ENCODE assay signal across 23 mouse cellular contexts in genomic region chr7:115408915-115409314, GRCm38 (mm10).
DNase-seq lines count a peak whose midpoint lies in the region; ATAC-seq lines count a peak whose summit lies in the region.
"Had no signal": no experiment of that assay in that cellular context is flagged by ENCODE, and none has a peak within 500 bp of the region (broad histone marks: within the 10 kb centered on the region; RNA-seq: fewer than 3 reads in every experiment).

No protein-coding gene starts in this region.

- H3K27ac ChIP-seq in heart, embryonic 15.5 days, result peak overlapping the region; percentile 51
- H3K27ac ChIP-seq in forebrain, embryonic 12.5 days, result no peak overlapping the region
- H3K27ac ChIP-seq: embryonic facial prominence, embryonic 15.5 days; hindbrain, embryonic 14.5 days; left cerebral cortex, adult 2 months had no signal

- H3K4me1 ChIP-seq in heart, embryonic 15.5 days (replicated peaks), result peaks cover 16% of the 10 kb centered on the region
- H3K4me1 ChIP-seq in forebrain, embryonic 12.5 days, result peaks cover 32% of the 10 kb centered on the region

- intact Hi-C loops in heart, postnatal 25 days (cut with DNase I), result no loop called here

- H3K9me3 ChIP-seq in heart, embryonic 15.5 days (replicated peaks), result no peaks in the 10 kb centered on the region
- no peaks in the 10 kb centered on the region for H3K9me3 ChIP-seq in forebrain, embryonic 12.5 days
- H3K9me3 ChIP-seq: embryonic facial prominence, embryonic 15.5 days had no signal

- peak; percentile 72 for ATAC-seq in heart, embryonic 15.5 days (replicated peaks; ENCODE audit: insufficient number of reproducible peaks, insufficient read depth, low FRiP score, low read depth)
- ATAC-seq in forebrain, embryonic 12.5 days (ENCODE audit: low FRiP score), result no peak
- ATAC-seq: activated CD4-positive, CD25-positive, alpha-beta regulatory T cell, adult 4 months; liver, postnatal 0 days had no signal

- no peak overlapping the region for H3K9ac ChIP-seq in heart, embryonic 15.5 days
- no peak overlapping the region for H3K9ac ChIP-seq in forebrain, embryonic 12.5 days
- H3K9ac ChIP-seq: embryonic facial prominence, embryonic 15.5 days; hindbrain, embryonic 14.5 days; liver, postnatal 0 days had no signal

- DNase-seq in heart, adult 18-20 months, result peak; percentile 19 to 28
- DNase-seq in heart, postnatal 25 days (ENCODE audit: low spot score), result no peak
- DNase-seq in ES-CJ7 (ENCODE audit: low read depth, low spot score), result peak; percentile 20
- DNase-seq in ZHBTc4 (ENCODE audit: low read depth, low spot score), result peak; percentile 64
- DNase-seq in gastrocnemius, adult 18-20 months (ENCODE audit: low spot score), result no peak
- no peak for DNase-seq in kidney, postnatal 14 days
- DNase-seq: B cell, adult 2 months; cerebellum, adult 2 months; cerebellum, postnatal 36 days; gastrocnemius, postnatal 36 days; kidney, adult 8-10 months; kidney, postnatal 4 days; layer of hippocampus, adult 9-11 months; left cerebral cortex, postnatal 4 days; liver, postnatal 0 days; lung, postnatal 36 days; thymus, postnatal 36 days had no signal

- no peaks in the 10 kb centered on the region for H3K36me3 ChIP-seq in heart, embryonic 15.5 days
- no peaks in the 10 kb centered on the region for H3K36me3 ChIP-seq in forebrain, embryonic 12.5 days (replicated peaks)
- H3K36me3 ChIP-seq: embryonic facial prominence, embryonic 15.5 days had no signal

- WGBS in heart, embryonic 15.5 days, result 13% methylated on average over 2 of the region's 2 CpGs
- WGBS in forebrain, embryonic 12.5 days, result 13% methylated on average over 2 of the region's 2 CpGs

- H3K27me3 ChIP-seq in heart, embryonic 15.5 days, result no peaks in the 10 kb centered on the region
- peaks cover 2% of the 10 kb centered on the region; the same call in 1 of the 2 replicates for H3K27me3 ChIP-seq in forebrain, embryonic 12.5 days

- H3K4me2 ChIP-seq in heart, embryonic 15.5 days, result no peak overlapping the region
- H3K4me2 ChIP-seq in forebrain, embryonic 12.5 days, result no peak overlapping the region
- H3K4me2 ChIP-seq: embryonic facial prominence, embryonic 15.5 days; hindbrain, embryonic 14.5 days had no signal

- H3K4me3 ChIP-seq in heart, embryonic 15.5 days, result no peak overlapping the region
- no peak overlapping the region for H3K4me3 ChIP-seq in forebrain, embryonic 12.5 days (replicated peaks)
- H3K4me3 ChIP-seq: embryonic facial prominence, embryonic 15.5 days; left cerebral cortex, adult 2 months had no signal

Comparison
In these comparisons a context has a peak if more than half of its experiments do, and no peak if none do; other contexts are left out.
1. DNase-seq: peak in heart, adult 18-20 months (2 of 2), ES-CJ7 (single experiment) and ZHBTc4 (single experiment); none in heart, postnatal 25 days (single experiment), gastrocnemius, adult 18-20 months (single experiment) and kidney, postnatal 14 days (single experiment).